Mouse (Mus musculus) embryonic fibroblast, embryonic 13.5 days (primary cell): Measurements from ENCODE around the gene Gm35549.
"Not testable (repeated sequence)": the region's sequence is repeated elsewhere in the genome, so short reads cannot be mapped to it uniquely, and the experiment has no call there.

Source experiments
- CTCF ChIP-seq: IDR thresholded peaks from 2 replicates; pipeline ENCODE4 v1.5.1; 2011; ENCODE audit warnings: mild to moderate bottlenecking, control low read depth, low read length, moderate library complexity, borderline replicate concordance; ENCODE audit not compliant: insufficient read depth
- POLR2A ChIP-seq: IDR thresholded peaks from 2 replicates; pipeline ENCODE4 v1.6.1; 2011; ENCODE audit warnings: low read depth, mild to moderate bottlenecking, control low read depth, low read length, moderate library complexity

- TF ChIP-seq CTCF, POLR2A: not testable (repeated sequence)
Observed at GRCm38 (mm10) chr9:122847811-122848311, 4.0 kb upstream of the Gm35549 start.
